Mouse (Mus musculus): ENCODE results near the gene Rps11. TPM values are rescaled to one million over a fixed set of nuclear protein-coding genes. Genes with fewer than 3 reads are reported as not detected.

Rps11 gene
- polyA plus RNA-seq, 1 experiment: 325 TPM

DNA sequence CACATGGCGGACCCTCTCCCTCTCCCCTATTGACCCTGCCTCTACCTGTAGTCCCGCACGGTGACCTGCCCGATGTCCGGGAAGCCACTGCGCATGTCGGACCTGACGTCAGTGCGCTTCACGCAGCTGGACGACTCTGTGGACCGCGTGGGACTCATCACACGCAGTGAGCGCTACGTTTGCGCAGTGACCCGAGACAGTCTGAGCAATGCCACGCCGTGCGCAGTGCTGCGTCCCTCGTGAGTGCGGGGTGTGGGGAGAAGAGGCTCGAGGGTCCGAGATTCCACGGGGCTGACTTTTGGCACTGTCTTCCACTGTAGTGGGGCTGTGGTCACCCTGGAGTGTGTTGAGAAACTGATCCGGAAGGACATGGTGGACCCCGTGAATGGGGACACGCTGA lies 47.7 kb downstream of the Rps11 start:
- H3K27ac ChIP-seq (ENCODE audit: insufficient read depth, low read length): no peak overlapping the region
- DNase-seq (ENCODE audit: low read depth in 1 of 2, low spot score in 2 of 2): no peak
- WGBS: 93% methylated on average over 30 of the region's 30 CpGs
- H3K4me3 ChIP-seq (ENCODE audit: extremely low read depth, insufficient read depth, insufficient read length): no peak overlapping the region
- H3K27me3 ChIP-seq (ENCODE audit: control insufficient read depth, insufficient read depth, low read length): no peaks in the 10 kb centered on the region
- H3K36me3 ChIP-seq (ENCODE audit: control insufficient read depth, insufficient read depth, low read length): peaks cover 27% of the 10 kb centered on the region
- TF ChIP-seq POLR2A (IDR thresholded peaks at IDR 0.05; ENCODE audit: low read depth, low read length): no peak
- H3K4me1 ChIP-seq (ENCODE audit: control insufficient read depth, insufficient read depth, insufficient read length): 0 out of 2 replicates have a peak, but pooled peaks cover 2% of the 10 kb centered on the region

DNA sequence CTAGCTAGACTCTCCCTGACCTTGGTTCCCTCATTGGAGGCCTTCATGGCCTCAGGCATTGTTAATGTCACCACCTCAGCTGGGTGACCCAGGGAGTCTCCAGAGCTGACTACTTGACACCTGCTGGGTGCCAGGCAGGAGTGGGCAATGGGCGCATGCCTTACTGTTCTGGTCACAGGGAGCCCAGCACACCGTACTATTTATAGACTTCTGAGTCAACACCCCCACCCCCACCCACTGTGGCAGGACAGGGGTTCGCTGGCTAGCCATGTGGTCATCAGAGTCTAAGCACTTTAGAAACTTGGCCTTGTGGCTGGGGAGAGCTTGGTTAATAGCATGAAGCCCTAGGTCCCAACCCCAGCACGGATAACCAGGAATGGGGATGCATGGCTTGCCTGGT lies 48.8 kb downstream of the Rps11 start:
- no peak for TF ChIP-seq CTCF (IDR thresholded peaks at IDR 0.05; ENCODE audit: extremely low read depth, insufficient read depth, insufficient read length, insufficient replicate concordance)
- no peak for TF ChIP-seq POLR2A (IDR thresholded peaks at IDR 0.05; ENCODE audit: low read depth, low read length)
- 86% methylated on average over 4 of the region's 4 CpGs for WGBS
- Histone ChIP-seq H3K4me3 (ENCODE audit: extremely low read depth, insufficient read depth, insufficient read length) (no peak overlapping the region), H3K27ac (ENCODE audit: insufficient read depth, low read length) (no peak overlapping the region), H3K27me3 (ENCODE audit: control insufficient read depth, insufficient read depth, low read length) (no peaks in the 10 kb centered on the region), H3K4me1 (ENCODE audit: control insufficient read depth, insufficient read depth, insufficient read length) (no peaks in the 10 kb centered on the region), H3K36me3 (ENCODE audit: control insufficient read depth, insufficient read depth, low read length) (peaks cover 27% of the 10 kb centered on the region)
- no peak for DNase-seq (ENCODE audit: low read depth in 1 of 2, low spot score in 2 of 2)

DNA sequence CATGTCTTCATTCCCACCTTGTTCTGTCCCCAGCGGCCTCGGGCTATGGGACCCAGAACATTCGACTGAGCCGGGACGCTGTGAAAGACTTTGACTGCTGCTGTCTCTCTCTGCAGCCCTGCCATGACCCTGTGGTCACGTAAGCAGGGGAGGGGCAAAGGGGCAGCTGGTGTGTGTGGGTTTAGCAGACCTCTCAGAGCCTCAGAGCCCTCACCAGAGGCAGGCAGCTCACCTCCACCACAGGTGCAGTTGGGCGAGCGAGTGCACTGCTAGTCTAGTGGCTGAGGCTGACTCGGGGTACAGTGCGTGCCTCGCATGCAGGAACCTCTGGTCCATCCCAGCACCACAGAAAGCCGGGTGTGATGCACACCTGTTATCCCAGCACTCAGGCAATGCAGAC lies 50.3 kb downstream of the Rps11 start:
- Histone ChIP-seq H3K4me3 (ENCODE audit: extremely low read depth, insufficient read depth, insufficient read length) (no peak overlapping the region), H3K4me1 (ENCODE audit: control insufficient read depth, insufficient read depth, insufficient read length) (no peaks in the 10 kb centered on the region), H3K27ac (ENCODE audit: insufficient read depth, low read length) (no peak overlapping the region), H3K27me3 (ENCODE audit: control insufficient read depth, insufficient read depth, low read length) (no peaks in the 10 kb centered on the region), H3K36me3 (ENCODE audit: control insufficient read depth, insufficient read depth, low read length) (peaks cover 27% of the 10 kb centered on the region)
- WGBS: 87% methylated on average over 12 of the region's 12 CpGs
- DNase-seq (ENCODE audit: low read depth in 1 of 2, low spot score in 2 of 2): no peak
- TF ChIP-seq POLR2A (IDR thresholded peaks at IDR 0.05; ENCODE audit: low read depth, low read length) (no peak), CTCF (IDR thresholded peaks at IDR 0.05; ENCODE audit: extremely low read depth, insufficient read depth, insufficient read length, insufficient replicate concordance) (no peak)

DNA sequence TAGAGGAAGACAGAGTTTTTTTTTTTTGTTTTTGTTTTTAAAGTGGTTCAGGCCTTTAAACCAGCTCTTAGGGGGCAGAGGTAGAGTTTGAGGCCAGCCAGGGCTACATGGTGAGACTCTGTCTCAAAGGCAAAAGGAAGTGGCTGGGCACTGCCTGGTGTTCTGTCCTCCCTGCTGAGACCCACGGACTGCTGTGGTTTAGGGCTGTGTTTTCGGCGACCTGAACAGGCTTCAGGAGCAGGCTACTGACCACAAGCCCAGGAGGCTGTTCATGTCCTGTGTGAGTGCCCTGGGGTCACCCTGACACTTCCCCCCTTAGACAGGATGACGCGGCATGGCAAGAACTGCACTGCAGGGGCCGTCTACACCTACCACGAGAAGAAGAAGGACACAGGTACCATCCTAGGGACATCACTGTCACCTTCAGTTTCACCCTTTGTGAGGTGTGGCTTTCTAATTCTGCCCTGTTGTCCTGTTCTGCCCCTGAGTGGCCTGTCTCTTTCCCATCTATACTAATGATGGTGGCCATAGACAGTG lies 51.0 kb downstream of the Rps11 start:
- no peak for DNase-seq (ENCODE audit: low read depth in 1 of 2, low spot score in 2 of 2)
- Histone ChIP-seq H3K4me1 (ENCODE audit: control insufficient read depth, insufficient read depth, insufficient read length) (no peaks in the 10 kb centered on the region), H3K27ac (ENCODE audit: insufficient read depth, low read length) (no peak overlapping the region), H3K4me3 (ENCODE audit: extremely low read depth, insufficient read depth, insufficient read length) (no peak overlapping the region), H3K27me3 (ENCODE audit: control insufficient read depth, insufficient read depth, low read length) (no peaks in the 10 kb centered on the region), H3K36me3 (ENCODE audit: control insufficient read depth, insufficient read depth, low read length) (peaks cover 27% of the 10 kb centered on the region)
- 55% methylated on average over 7 of the region's 7 CpGs for WGBS
- TF ChIP-seq CTCF (IDR thresholded peaks at IDR 0.05; ENCODE audit: extremely low read depth, insufficient read depth, insufficient read length, insufficient replicate concordance) (no peak), POLR2A (IDR thresholded peaks at IDR 0.05; ENCODE audit: low read depth, low read length) (no peak)

Other genes starting within 250 kb of the Rps11 start
- gene Med25, start 231.7 kb downstream of the Rps11 start, polyA plus RNA-seq (2012; rRNA removed): 113 and 136 TPM in 2 replicates
- 52.8 and 54.4 TPM in 2 replicates for gene Fuz, start 228.4 kb downstream of the Rps11 start, polyA plus RNA-seq (2012; rRNA removed)
- gene Ap2a1, start 194.9 kb downstream of the Rps11 start, polyA plus RNA-seq (2012; rRNA removed): 69.9 and 91.7 TPM in 2 replicates
- gene Tsks, start 181.2 kb downstream of the Rps11 start, polyA plus RNA-seq (2012; rRNA removed): not detected in 2 replicates
- 4.8 and 6.1 TPM in 2 replicates for gene Cpt1c, start 149.6 kb downstream of the Rps11 start, polyA plus RNA-seq (2012; rRNA removed)
- 109 and 112 TPM in 2 replicates for gene Prmt1, start 137.9 kb downstream of the Rps11 start, polyA plus RNA-seq (2012; rRNA removed)
- 134 and 147 TPM in 2 replicates for gene Irf3, start 126.8 kb downstream of the Rps11 start, polyA plus RNA-seq (2012; rRNA removed)
- 33.2 and 38.5 TPM in 2 replicates for gene Bcl2l12, start 125.7 kb downstream of the Rps11 start, polyA plus RNA-seq (2012; rRNA removed)
- gene Scaf1, start 108.1 kb downstream of the Rps11 start, polyA plus RNA-seq (2012; rRNA removed): 59.0 and 65.4 TPM in 2 replicates
- gene Rras, start 106.5 kb downstream of the Rps11 start, polyA plus RNA-seq (2012; rRNA removed): 55.1 and 65.1 TPM in 2 replicates
- gene Prr12, start 71.6 kb downstream of the Rps11 start, polyA plus RNA-seq (2012; rRNA removed): 16.1 TPM in 2 replicates
- gene Nosip, start 62.0 kb downstream of the Rps11 start, polyA plus RNA-seq (2012; rRNA removed): 67.9 and 95.7 TPM in 2 replicates
- gene Prrg2, start 61.8 kb downstream of the Rps11 start, polyA plus RNA-seq (2012; rRNA removed): 19.9 and 27.6 TPM in 2 replicates
- gene Rcn3, start 32.2 kb downstream of the Rps11 start, polyA plus RNA-seq (2012; rRNA removed): 96.5 and 100 TPM in 2 replicates
- 64.4 and 75.4 TPM in 2 replicates for gene Fcgrt, start 20.6 kb downstream of the Rps11 start, polyA plus RNA-seq (2012; rRNA removed)
- gene Rpl13a, start 4.3 kb upstream of the Rps11 start, polyA plus RNA-seq (2012; rRNA removed): 1,860 and 2,797 TPM in 2 replicates
- gene Gm45713, start 11.8 kb upstream of the Rps11 start, polyA plus RNA-seq (2012; rRNA removed): 0.28 and 0.70 TPM in 2 replicates
- gene Flt3l, start 12.0 kb upstream of the Rps11 start, polyA plus RNA-seq (2012; rRNA removed): 183 and 197 TPM in 2 replicates
- gene Pih1d1, start 29.9 kb upstream of the Rps11 start, polyA plus RNA-seq (2012; rRNA removed): 45.2 and 48.7 TPM in 2 replicates
- 93.0 and 114 TPM in 2 replicates for gene Aldh16a1, start 30.1 kb upstream of the Rps11 start, polyA plus RNA-seq (2012; rRNA removed)
- gene Slc17a7, start 39.5 kb upstream of the Rps11 start, polyA plus RNA-seq (2012; rRNA removed): 0.05 and 0.06 TPM in 2 replicates
- gene Gfy, start 55.1 kb upstream of the Rps11 start, polyA plus RNA-seq (2012; rRNA removed): not detected in 2 replicates
- gene Pth2, start 56.6 kb upstream of the Rps11 start, polyA plus RNA-seq (2012; rRNA removed): not detected in 2 replicates
- 0.16 and 0.20 TPM in 2 replicates for gene Ccdc155, start 80.5 kb upstream of the Rps11 start, polyA plus RNA-seq (2012; rRNA removed)
- 2.1 and 2.8 TPM in 2 replicates for gene Dkkl1, start 87.7 kb upstream of the Rps11 start, polyA plus RNA-seq (2012; rRNA removed)
- gene Tead2, start 91.3 kb upstream of the Rps11 start, polyA plus RNA-seq (2012; rRNA removed): 10.6 and 12.1 TPM in 2 replicates
- 1,116 and 1,582 TPM in 2 replicates for gene Cd37, start 114.7 kb upstream of the Rps11 start, polyA plus RNA-seq (2012; rRNA removed)
- not detected in 2 replicates for gene Slc6a16, start 116.6 kb upstream of the Rps11 start, polyA plus RNA-seq (2012; rRNA removed)
- 0.27 and 0.43 TPM in 2 replicates for gene Slc6a21, start 153.1 kb upstream of the Rps11 start, polyA plus RNA-seq (2012; rRNA removed)
- gene Trpm4, start 209.3 kb upstream of the Rps11 start, polyA plus RNA-seq (2012; rRNA removed): 7.9 and 10.0 TPM in 2 replicates
- gene Hrc, start 210.9 kb upstream of the Rps11 start, polyA plus RNA-seq (2012; rRNA removed): 0.04 and 0.09 TPM in 2 replicates
- 0.22 and 0.27 TPM in 2 replicates for gene Ppfia3, start 242.6 kb upstream of the Rps11 start, polyA plus RNA-seq (2012; rRNA removed)
- 0.90 and 2.1 TPM in 2 replicates for gene Lin7b, start 246.1 kb upstream of the Rps11 start, polyA plus RNA-seq (2012; rRNA removed)